Mouse (Mus musculus) neural tube, embryonic 12.5 days (tissue): Measurements from ENCODE around the gene Snrpd3. TPM values are rescaled to one million over a fixed set of nuclear protein-coding genes. Genes with fewer than 3 reads are reported as not detected.
"Not testable (repeated sequence)": the region's sequence is repeated elsewhere in the genome, so short reads cannot be mapped to it uniquely, and the experiment has no call there.

Experiments used
- ATAC-seq: fragments of 200-750 bp; cut with Nextera tagmentation; 2 replicates; pipeline ENCODE4 v1.8.0; 2017; ENCODE audit warnings: low read depth, mild to moderate bottlenecking, moderate TSS enrichment, moderate library complexity; ENCODE audit not compliant: low FRiP score
- H3K27ac ChIP-seq: fragments of 300-500 bp; sonication (generic); 2 replicates; pipeline ENCODE4 v1.5.1; 2016
- H3K27me3 ChIP-seq: fragments of 300-500 bp; sonication (generic); replicated peaks from 2 replicates; pipeline ENCODE4 v1.6.1; 2016; ENCODE audit warnings: mild to moderate bottlenecking
- H3K36me3 ChIP-seq: fragments of 300-500 bp; sonication (generic); 2 replicates; pipeline ENCODE4 v1.6.1; 2016; ENCODE audit warnings: mild to moderate bottlenecking
- H3K4me1 ChIP-seq: fragments of 300-500 bp; sonication (generic); 2 replicates; pipeline ENCODE4 v1.6.1; 2016
- H3K4me2 ChIP-seq: fragments of 300-500 bp; sonication (generic); replicated peaks from 2 replicates; pipeline ENCODE4 v1.6.1; 2016; ENCODE audit warnings: mild to moderate bottlenecking
- H3K4me3 ChIP-seq: fragments of 300-500 bp; sonication (generic); 2 replicates; pipeline ENCODE4 v1.5.1; 2016
- H3K9ac ChIP-seq: fragments of 300-500 bp; sonication (generic); 2 replicates; pipeline ENCODE4 v1.6.1; 2016; ENCODE audit warnings: mild to moderate bottlenecking
- H3K9me3 ChIP-seq: fragments of 300-500 bp; sonication (generic); 2 replicates; pipeline ENCODE4 v1.6.1; 2016; ENCODE audit warnings: mild to moderate bottlenecking
- WGBS: fragments of 180-500 bp; shearing (Covaris S2); methylation state at CpG from one replicate; pipeline ENCODE4 v1.1.7; 2016; 5-methylcytosine and 5-hydroxymethylcytosine counted together
- polyA plus RNA-seq: library from polyadenylated mRNA; unstranded; fragments of >200 nt; fragmentation: Nextera tagmentation; extraction: Ambion mirVana; gene quantifications from 2 replicates; pipeline ENCODE4 v1.2.1, GENCODE M21; 2016

The Snrpd3 gene
- polyA plus RNA-seq, 1 experiment from 2014 or later = 150 TPM

GRCm38 (mm10) chr10:75564687-75565265 lies 47.4 kb downstream of the Snrpd3 start:
- Histone ChIP-seq H3K36me3 (no peaks in the 10 kb centered on the region), H3K27ac (no peak overlapping the region), H3K9ac (no peak overlapping the region), H3K4me1 (peaks cover 10% of the 10 kb centered on the region; the same call in 1 of the 2 replicates), H3K4me2 (no peak overlapping the region), H3K27me3 (peaks cover 42% of the 10 kb centered on the region), H3K4me3 (no peak overlapping the region), H3K9me3 (no peaks in the 10 kb centered on the region)
- no peak for ATAC-seq
- WGBS = 88% methylated on average over 12 of the region's 12 CpGs

GRCm38 (mm10) chr10:75565436-75565835 lies 48.1 kb downstream of the Snrpd3 start:
- no peak for ATAC-seq
- H3K27ac ChIP-seq = no peak overlapping the region
- H3K4me3 ChIP-seq = no peak overlapping the region
- no peak overlapping the region for H3K4me2 ChIP-seq
- WGBS = 74% methylated on average over 6 of the region's 6 CpGs
- no peak overlapping the region for H3K9ac ChIP-seq
- H3K4me1 ChIP-seq = 0 out of 2 replicates have a peak, but pooled peaks cover 4% of the 10 kb centered on the region
- H3K9me3 ChIP-seq = no peaks in the 10 kb centered on the region
- peaks cover 37% of the 10 kb centered on the region for H3K27me3 ChIP-seq
- H3K36me3 ChIP-seq = no peaks in the 10 kb centered on the region

- H3K4me1 ChIP-seq = no peaks in the 10 kb centered on the region
- no peak overlapping the region for H3K27ac ChIP-seq
- no peak for ATAC-seq
- H3K36me3 ChIP-seq = no peaks in the 10 kb centered on the region
- WGBS = 79% methylated on average over 7 of the region's 7 CpGs
- no peak overlapping the region for H3K4me3 ChIP-seq
- no peak overlapping the region for H3K4me2 ChIP-seq
- H3K27me3 ChIP-seq = peaks cover 32% of the 10 kb centered on the region; the same call in 1 of the 2 replicates
- no peaks in the 10 kb centered on the region for H3K9me3 ChIP-seq
- H3K9ac ChIP-seq = no peak overlapping the region
These were observed 48.6 kb downstream of the Snrpd3 start for GRCm38 (mm10) chr10:75565906-75566305.

- H3K27me3 ChIP-seq = peaks cover 29% of the 10 kb centered on the region; the same call in 1 of the 2 replicates
- no peaks in the 10 kb centered on the region for H3K9me3 ChIP-seq
- no peak overlapping the region for H3K9ac ChIP-seq
- no peak overlapping the region for H3K4me3 ChIP-seq
- no peak overlapping the region for H3K27ac ChIP-seq
- H3K36me3 ChIP-seq = no peaks in the 10 kb centered on the region
- 83% methylated on average over 5 of the region's 5 CpGs for WGBS
- H3K4me1 ChIP-seq = no peaks in the 10 kb centered on the region
- no peak overlapping the region for H3K4me2 ChIP-seq
- ATAC-seq = no peak
These were observed 49.0 kb downstream of the Snrpd3 start for GRCm38 (mm10) chr10:75566321-75566720.

GRCm38 (mm10) chr10:75566765-75567164 lies 49.4 kb downstream of the Snrpd3 start:
- not testable (repeated sequence) for ATAC-seq, H3K4me1 ChIP-seq
- 84% methylated on average over 2 of the region's 2 CpGs for WGBS

GRCm38 (mm10) chr10:75568029-75568428 lies 50.7 kb downstream of the Snrpd3 start:
- no peak overlapping the region for H3K9ac ChIP-seq
- H3K4me1 ChIP-seq = no peaks in the 10 kb centered on the region; the same call in 1 of the 2 replicates
- H3K9me3 ChIP-seq = no peaks in the 10 kb centered on the region
- peaks cover 14% of the 10 kb centered on the region; the same call in 1 of the 2 replicates for H3K27me3 ChIP-seq
- no peak for ATAC-seq
- no peak overlapping the region for H3K27ac ChIP-seq
- WGBS = 45% methylated on average over 5 of the region's 5 CpGs
- H3K36me3 ChIP-seq = no peaks in the 10 kb centered on the region
- no peak overlapping the region for H3K4me3 ChIP-seq
- H3K4me2 ChIP-seq = no peak overlapping the region

More at GRCm38 (mm10) chr10:75566765-75567164, 49.4 kb downstream of the Snrpd3 start:
- H3K27me3 ChIP-seq = peaks cover 25% of the 10 kb centered on the region; the same call in 1 of the 2 replicates
- H3K27ac ChIP-seq, H3K4me3 ChIP-seq, H3K9ac ChIP-seq, H3K36me3 ChIP-seq, H3K9me3 ChIP-seq, H3K4me2 ChIP-seq: not testable (repeated sequence)

- no peaks in the 10 kb centered on the region for H3K9me3 ChIP-seq
- WGBS = 5% methylated on average over 11 of the region's 11 CpGs
- 0 out of 2 replicates have a peak, but pooled peaks cover 13% of the 10 kb centered on the region for H3K27me3 ChIP-seq
- no peak overlapping the region for H3K27ac ChIP-seq
- H3K36me3 ChIP-seq = no peaks in the 10 kb centered on the region
- no peak overlapping the region for H3K9ac ChIP-seq
- no peaks in the 10 kb centered on the region; the same call in 1 of the 2 replicates for H3K4me1 ChIP-seq
- H3K4me3 ChIP-seq = no peak overlapping the region
- ATAC-seq = no peak
- no peak overlapping the region for H3K4me2 ChIP-seq
These were observed 51.1 kb downstream of the Snrpd3 start for GRCm38 (mm10) chr10:75568441-75568840.

- Histone ChIP-seq H3K4me3 (no peak overlapping the region), H3K4me2 (no peak overlapping the region), H3K27ac (no peak overlapping the region), H3K27me3 (0 out of 2 replicates have a peak, but pooled peaks cover 10% of the 10 kb centered on the region), H3K9ac (no peak overlapping the region), H3K36me3 (no peaks in the 10 kb centered on the region), H3K9me3 (no peaks in the 10 kb centered on the region), H3K4me1 (no peaks in the 10 kb centered on the region; the same call in 1 of the 2 replicates)
- 17% methylated on average over 4 of the region's 4 CpGs for WGBS
- no peak for ATAC-seq
These were observed 51.5 kb downstream of the Snrpd3 start for GRCm38 (mm10) chr10:75568851-75569250.

- Histone ChIP-seq H3K27ac (no peak overlapping the region), H3K4me1 (no peaks in the 10 kb centered on the region; the same call in 1 of the 2 replicates), H3K9me3 (no peaks in the 10 kb centered on the region), H3K9ac (no peak overlapping the region), H3K27me3 (0 out of 2 replicates have a peak, but pooled peaks cover 4% of the 10 kb centered on the region), H3K36me3 (no peaks in the 10 kb centered on the region), H3K4me3 (no peak overlapping the region), H3K4me2 (no peak overlapping the region)
- ATAC-seq = no peak
- WGBS = 28% methylated on average over 10 of the region's 10 CpGs
These were observed 53.8 kb downstream of the Snrpd3 start for GRCm38 (mm10) chr10:75570981-75571657.

- Histone ChIP-seq H3K4me2 (no peak overlapping the region), H3K27me3 (0 out of 2 replicates have a peak, but pooled peaks cover 4% of the 10 kb centered on the region), H3K4me3 (no peak overlapping the region), H3K9me3 (no peaks in the 10 kb centered on the region), H3K36me3 (no peaks in the 10 kb centered on the region), H3K9ac (no peak overlapping the region), H3K27ac (no peak overlapping the region), H3K4me1 (no peaks in the 10 kb centered on the region; the same call in 1 of the 2 replicates)
- ATAC-seq = no peak
- WGBS = 49% methylated on average over 9 of the region's 9 CpGs
These were observed 54.6 kb downstream of the Snrpd3 start for GRCm38 (mm10) chr10:75571937-75572336.

GRCm38 (mm10) chr10:75573181-75573580 lies 55.8 kb downstream of the Snrpd3 start:
- H3K4me2 ChIP-seq = no peak overlapping the region
- no peak for ATAC-seq
- 57% methylated on average over 10 of the region's 10 CpGs for WGBS
- H3K36me3 ChIP-seq = no peaks in the 10 kb centered on the region
- H3K27ac ChIP-seq = no peak overlapping the region
- H3K9me3 ChIP-seq = no peaks in the 10 kb centered on the region
- H3K4me1 ChIP-seq = no peaks in the 10 kb centered on the region; the same call in 1 of the 2 replicates
- H3K4me3 ChIP-seq = no peak overlapping the region
- H3K9ac ChIP-seq = no peak overlapping the region
- H3K27me3 ChIP-seq = 0 out of 2 replicates have a peak, but pooled peaks cover 4% of the 10 kb centered on the region

GRCm38 (mm10) chr10:75573965-75574364 lies 56.6 kb downstream of the Snrpd3 start:
- 89% methylated on average over 9 of the region's 9 CpGs for WGBS

More at GRCm38 (mm10) chr10:75573965-75574364, 56.6 kb downstream of the Snrpd3 start:
- Histone ChIP-seq H3K4me1 (no peaks in the 10 kb centered on the region; the same call in 1 of the 2 replicates), H3K9ac (no peak overlapping the region), H3K27me3 (no peaks in the 10 kb centered on the region), H3K27ac (no peak overlapping the region), H3K36me3 (no peaks in the 10 kb centered on the region), H3K4me2 (no peak overlapping the region), H3K4me3 (no peak overlapping the region), H3K9me3 (no peaks in the 10 kb centered on the region)
- no peak for ATAC-seq
